Mouse (Mus musculus): ENCODE measurements around the gene Ttc38.

DNA sequence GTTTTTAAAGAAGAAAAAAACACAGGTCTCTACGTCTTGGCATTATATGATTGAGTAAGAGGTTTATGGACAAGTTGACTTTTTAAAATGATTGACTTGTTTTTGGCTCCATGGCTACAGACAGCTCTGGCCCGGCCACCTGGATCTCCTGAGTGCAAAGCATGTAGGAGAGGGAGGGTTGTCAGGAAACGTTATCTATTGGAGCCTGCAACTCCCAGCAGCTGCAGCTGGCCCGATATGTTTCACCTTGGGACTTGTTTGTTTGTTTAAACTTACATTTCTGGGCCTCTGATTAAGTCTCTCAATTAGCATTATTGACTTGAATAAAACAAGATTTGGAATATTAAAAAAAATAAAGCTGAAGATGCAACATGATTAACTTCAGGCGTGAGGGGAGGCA, 5.4 kb upstream of the Ttc38 start:
- TF ChIP-seq POLR2A (IDR thresholded peaks at IDR 0.05; ENCODE audit: low read depth, low read length): no peak
- TF ChIP-seq CTCF (conservative IDR thresholded peaks at IDR 0.05; ENCODE audit: insufficient read depth, insufficient read length, low read depth, low read length): no peak
